Mouse (Mus musculus): ENCODE data around the gene Olfr1459. TPM values are rescaled to one million over a fixed set of nuclear protein-coding genes. Genes with fewer than 3 reads are reported as not detected.

The Olfr1459 gene
- total RNA-seq (2021) = 0.04 and 0.07 TPM in 2 replicates
- long read RNA-seq, experiment 1 = 0 reads
- long read RNA-seq, experiment 2 = 0 reads

DNA sequence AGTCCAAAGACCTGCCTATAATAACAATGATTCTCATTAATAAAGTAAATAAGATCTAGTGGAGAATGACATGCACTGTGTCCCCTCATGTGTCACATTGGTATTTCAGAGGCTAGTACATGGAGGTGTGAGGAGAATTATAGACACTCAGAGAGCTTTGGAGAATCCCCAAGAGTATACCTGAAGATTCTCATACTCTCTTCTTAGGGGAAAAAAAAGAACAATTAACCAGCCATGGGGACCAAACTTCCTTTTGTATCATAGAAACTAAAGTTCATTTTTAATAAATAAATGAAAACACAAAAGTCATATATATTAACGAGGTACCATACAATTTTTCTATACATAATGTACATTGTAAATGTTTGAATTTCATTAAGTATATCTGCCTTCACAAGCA lies at the start of gene Olfr1459:
Gene Olfr1459, minus strand, starts transcription at position 101 of the 400 bp plus-strand sequence.
- DNase-seq = no peak

DNA sequence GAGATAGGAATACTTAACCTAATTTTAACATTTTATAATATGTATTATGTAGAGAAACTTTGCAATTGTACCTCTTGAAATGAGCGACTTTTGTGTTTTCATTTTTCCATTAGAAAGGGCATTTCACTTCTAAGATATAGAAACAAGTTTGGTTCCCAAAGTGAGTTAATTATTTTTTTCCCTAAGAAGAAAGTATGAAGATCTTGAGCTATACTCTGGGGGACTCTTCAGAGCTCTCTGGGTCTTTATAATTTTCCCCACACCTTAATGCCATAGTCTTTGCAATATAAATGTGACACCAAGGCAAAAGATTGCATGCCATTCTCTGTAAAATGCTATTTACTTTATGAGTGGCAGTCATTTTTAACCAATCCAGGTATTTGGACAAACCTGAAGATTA lies 36.1 kb upstream of the Olfr1459 start, which contains the start of gene Olfr1462:
Gene Olfr1462, plus strand, starts transcription at position 301 of the 400 bp plus-strand sequence.
- no peak for DNase-seq

DNA sequence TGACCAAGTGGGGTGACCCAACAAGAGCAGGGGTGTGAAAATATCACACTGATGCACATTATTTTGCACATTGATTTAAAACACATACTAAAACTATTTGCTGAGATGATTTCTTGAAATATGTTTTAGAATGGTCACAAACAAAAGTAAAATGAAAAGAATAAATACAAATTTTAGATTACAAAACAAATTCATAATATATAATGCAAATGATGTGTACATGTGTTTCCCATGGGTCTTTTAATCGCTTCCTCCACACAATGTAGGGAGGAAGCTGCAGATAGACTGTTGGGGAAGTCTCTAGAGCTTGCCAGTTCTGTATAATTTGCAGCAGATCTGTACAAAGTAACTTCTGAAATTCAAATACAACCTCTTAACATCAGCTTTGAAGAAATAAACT lies 13.4 kb upstream of the Olfr1459 start, which contains the start of gene Olfr1461:
Gene Olfr1461, plus strand, starts transcription at position 301 of the 400 bp plus-strand sequence.
- no peak for DNase-seq

DNA sequence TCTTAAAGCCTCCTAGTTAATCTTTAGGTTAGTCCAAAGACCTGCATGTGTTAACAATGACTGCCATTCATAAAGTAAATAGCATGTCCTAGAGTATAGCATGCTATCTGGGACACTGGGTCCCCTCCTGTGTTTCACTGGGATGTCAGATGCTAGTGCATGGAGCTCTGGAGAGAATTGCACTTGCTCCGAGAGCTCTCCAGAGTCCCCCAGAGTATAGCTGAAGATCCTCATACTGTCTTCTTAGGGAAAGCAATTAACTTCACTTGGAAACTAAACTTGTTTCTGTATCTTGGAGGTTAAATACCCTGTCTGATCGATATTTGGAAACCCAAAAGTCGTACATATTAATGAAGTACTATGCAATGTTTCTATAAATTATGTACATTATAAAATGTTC lies 42.7 kb downstream of the Olfr1459 start, which contains the start of gene Olfr1458:
Gene Olfr1458, minus strand, starts transcription at position 101 of the 400 bp plus-strand sequence.
- no peak for DNase-seq

DNA sequence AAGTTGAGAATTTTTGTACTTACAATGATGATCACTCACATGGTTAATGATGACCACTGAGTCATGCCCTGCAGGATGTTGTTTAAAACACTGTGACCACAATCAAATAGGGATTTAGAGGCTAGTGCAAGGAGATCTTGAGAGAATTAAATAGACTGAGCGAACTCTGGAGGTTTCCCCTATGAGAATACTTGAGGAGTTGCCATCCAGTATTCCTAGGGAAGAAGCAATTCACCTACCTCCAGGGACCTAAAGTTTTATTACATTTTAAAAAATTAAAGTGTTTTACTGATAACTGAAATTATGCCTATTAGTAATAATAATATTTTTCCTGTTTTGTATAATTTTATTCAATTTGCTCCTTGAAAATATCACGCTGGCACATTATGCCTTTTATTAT lies 51.6 kb downstream of the Olfr1459 start, which contains the start of gene Olfr1457:
Gene Olfr1457, minus strand, starts transcription at position 101 of the 400 bp plus-strand sequence.
- DNase-seq = no peak

DNA sequence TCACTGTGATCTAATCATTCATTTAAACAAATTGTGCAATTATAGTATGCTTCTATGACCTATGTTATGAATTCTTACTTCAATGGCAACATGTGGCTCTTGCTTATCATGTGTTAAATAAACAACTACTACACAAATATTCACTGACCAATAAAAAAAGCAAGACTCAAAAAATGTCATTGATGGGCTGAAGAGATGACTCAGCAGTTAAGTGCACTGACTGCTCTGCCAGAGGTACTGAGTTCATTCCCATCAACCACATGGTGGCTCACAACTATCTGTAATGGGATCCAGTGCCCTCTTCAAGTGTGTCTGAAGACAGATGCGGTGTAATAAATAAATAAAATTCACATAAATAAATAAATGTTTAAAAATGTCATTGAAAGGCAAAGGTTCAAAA lies 55.4 kb downstream of the Olfr1459 start:
- DNase-seq = no peak

Other genes starting within 250 kb of the Olfr1459 start
- gene Olfr1447, start 245.8 kb downstream of the Olfr1459 start, total RNA-seq (2021) = not detected in 2 replicates
- gene Olfr1448, start 225.1 kb downstream of the Olfr1459 start, total RNA-seq (2021) = not detected in 2 replicates
- gene Olfr1449, start 218.7 kb downstream of the Olfr1459 start, total RNA-seq (2021) = not detected in 2 replicates
- gene Olfr1450, start 199.3 kb downstream of the Olfr1459 start, total RNA-seq (2021) = not detected in 2 replicates
- gene Olfr1451, start 154.5 kb downstream of the Olfr1459 start, total RNA-seq (2021) = not detected in 2 replicates
- gene Olfr1453, start 121.2 kb downstream of the Olfr1459 start, total RNA-seq (2021) = not detected in 2 replicates
- gene Olfr1454, start 88.9 kb downstream of the Olfr1459 start, total RNA-seq (2021) = not detected in 2 replicates
- not detected in 2 replicates for gene Olfr1457, start 51.7 kb downstream of the Olfr1459 start, total RNA-seq (2021)
- gene Olfr1458, start 42.8 kb downstream of the Olfr1459 start, total RNA-seq (2021) = not detected in 2 replicates
- gene Olfr1461, start 13.5 kb upstream of the Olfr1459 start, total RNA-seq (2021) = not detected in 2 replicates
- not detected in 2 replicates for gene Olfr1462, start 36.2 kb upstream of the Olfr1459 start, total RNA-seq (2021)
- gene Olfr1463, start 81.8 kb upstream of the Olfr1459 start, total RNA-seq (2021) = not detected in 2 replicates
- gene Olfr1465, start 166.0 kb upstream of the Olfr1459 start, total RNA-seq (2021) = not detected in 2 replicates
- not detected in 2 replicates for gene Olfr1466, start 189.3 kb upstream of the Olfr1459 start, total RNA-seq (2021)
- not detected in 2 replicates for gene Olfr1467, start 212.7 kb upstream of the Olfr1459 start, total RNA-seq (2021)